Mouse (Mus musculus) layer of hippocampus, postnatal 10 days (tissue): ENCODE data around the gene Gm11116. TPM values are rescaled to one million over a fixed set of nuclear protein-coding genes. Genes with fewer than 3 reads are reported as not detected.
"Not testable (repeated sequence)": the region's sequence is repeated elsewhere in the genome, so short reads cannot be mapped to it uniquely, and the experiment has no call there.

Experiments used
- DNase-seq, 2 experiments: peaks; one replicate each; pipeline ENCODE4 v3.0.0; 2021; ENCODE audit warnings: low spot score in 2 of 2
- long read RNA-seq: library from polyadenylated mRNA; stranded (forward); transcript quantifications from one replicate; pipeline ENCODE4 v2.0.0, GENCODE M21; 2023
- total RNA-seq, 2 experiments: library from RNA; stranded (reverse); gene quantifications; 2 replicates each; pipeline ENCODE4 v1.2.3; 2021

Gene Gm11116
- total RNA-seq = not detected
- long read RNA-seq = 0 reads

DNA sequence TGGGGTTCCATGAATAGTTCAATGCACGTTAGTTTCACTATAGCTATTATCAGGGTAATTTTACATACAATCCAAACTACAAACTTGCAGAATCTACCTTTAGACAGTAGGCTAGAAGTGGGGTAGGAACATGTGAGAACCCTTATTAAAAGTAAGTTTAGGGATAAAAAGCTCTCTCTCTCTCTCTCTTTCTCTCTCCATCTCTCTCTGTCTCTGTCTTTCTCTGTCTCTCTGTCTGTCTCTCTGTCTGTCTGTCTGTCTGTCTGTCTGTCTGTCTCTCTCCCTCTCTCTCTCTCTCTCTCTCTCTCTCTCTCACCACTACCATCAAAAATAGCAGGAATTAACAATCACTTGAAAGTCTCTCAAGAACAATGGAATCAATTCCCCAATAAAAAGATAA, at the start of gene Gm11116:
Gene Gm11116 (minus strand): TSS at position 101 of the 400 bp plus-strand sequence.
- no peak for DNase-seq

DNA sequence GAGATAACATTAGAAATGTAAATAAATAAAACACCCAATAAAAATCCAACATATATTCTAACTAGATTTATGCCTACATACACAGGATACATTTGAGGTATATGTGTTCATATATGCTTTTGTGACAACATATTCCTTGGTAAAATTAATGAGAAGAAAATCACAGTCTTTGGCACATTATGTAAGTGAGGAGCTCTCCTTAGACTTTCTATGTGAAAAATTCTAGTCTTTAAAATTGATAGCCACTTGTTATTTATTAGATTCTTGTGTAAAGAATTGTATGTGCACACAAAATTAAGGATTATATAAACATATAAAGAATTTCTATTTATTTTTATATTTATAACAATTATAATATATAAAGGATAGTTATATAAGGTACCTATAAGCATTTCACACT, 42.7 kb upstream of the Gm11116 start, which contains the start of gene Gm11115:
Gene Gm11115 (minus strand): TSS at position 101 of the 400 bp plus-strand sequence.
- DNase-seq = no peak

DNA sequence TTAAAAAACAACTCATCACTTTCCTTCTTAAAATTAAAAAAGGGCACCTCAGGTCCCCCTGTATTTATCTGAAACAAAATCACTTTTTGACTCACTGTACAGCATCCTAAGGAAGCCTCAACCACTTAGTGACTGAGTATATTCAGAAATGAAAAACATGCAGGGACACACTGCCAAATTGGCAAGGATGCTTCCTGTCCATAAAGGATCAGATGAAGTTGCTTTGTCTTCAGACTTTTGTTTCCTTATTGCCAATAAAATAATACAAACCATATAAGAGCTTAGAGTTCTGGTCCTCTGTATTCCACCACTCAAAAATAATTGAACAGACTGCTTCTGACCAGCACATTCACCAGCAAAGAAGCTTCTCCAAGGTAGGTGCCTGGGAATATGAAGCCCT, 25.1 kb downstream of the Gm11116 start, which contains the start of gene Smr2:
Gene Smr2 (plus strand): TSS at position 301 of the 400 bp plus-strand sequence.
- DNase-seq = not testable (repeated sequence)

Other genes starting within 250 kb of the Gm11116 start
- not detected for gene Odam, start 226.5 kb downstream of the Gm11116 start, total RNA-seq
- not detected for gene Csn3, start 186.0 kb downstream of the Gm11116 start, total RNA-seq
- gene 2310003L06Rik, start 142.1 kb downstream of the Gm11116 start, total RNA-seq = not detected
- gene Gm28434, start 142.0 kb downstream of the Gm11116 start, total RNA-seq = not detected
- gene Cabs1, start 132.1 kb downstream of the Gm11116 start, total RNA-seq = not detected
- gene Smr3a, start 109.0 kb downstream of the Gm11116 start, total RNA-seq = not detected
- gene Smr2, start 25.0 kb downstream of the Gm11116 start, total RNA-seq = not detected
- not detected for gene Gm11115, start 42.6 kb upstream of the Gm11116 start, total RNA-seq
- gene Gm7714, start 157.4 kb upstream of the Gm11116 start, total RNA-seq = not detected
- gene Prol1, start 205.8 kb upstream of the Gm11116 start, total RNA-seq = not detected